Mouse (Mus musculus): ENCODE measurements at regions not wholly inside any gene's neighbourhood (a gene's known extent, or its start where the extent isn't known, plus 50 kb on each side); places are given as distances from the start of the nearest gene placed in this dataset.

DNA sequence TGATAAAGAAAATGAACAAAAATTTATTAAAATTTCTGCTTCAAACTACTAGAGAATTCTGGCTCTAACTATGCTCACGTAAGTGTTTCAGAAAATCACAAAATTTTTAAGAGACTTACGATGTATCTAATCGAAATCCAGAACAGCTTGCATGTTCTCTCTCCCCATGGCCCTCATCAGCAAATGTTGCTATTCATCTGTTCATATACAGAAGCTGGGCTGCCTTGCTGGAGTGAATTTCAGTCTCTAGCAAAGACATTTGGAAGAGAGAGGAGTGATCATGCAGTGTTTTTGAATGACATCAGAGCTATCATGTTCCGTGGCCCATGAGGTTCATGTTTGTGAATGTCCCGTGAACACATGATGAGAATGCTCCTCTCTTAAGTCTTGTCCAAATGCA lies 618.8 kb upstream of the Slc39a10 start:
- TF ChIP-seq CTCF (IDR thresholded peaks at IDR 0.05; ENCODE audit: low read depth), result no peak
- no peak for TF ChIP-seq EP300 (IDR thresholded peaks at IDR 0.05; ENCODE audit: low read depth)

Data from liver, embryonic 14.5 days (tissue).